Mouse (Mus musculus) spleen, embryonic (tissue): ENCODE measurements around the gene Mrpl33.

Experiments
- CTCF ChIA-PET: fragments of 350-600 bp; sonication (Branson Sonifier 250); formaldehyde crosslinking; loops from one replicate; lab custom pipeline; 2022; lab: Charles Lee

Mrpl33 gene

GRCm38 (mm10) chr5:31595868-31596267, 867 bp upstream of the Mrpl33 start:
- CTCF ChIA-PET, result interaction anchor here (0.9 kb wide), 1 partner anchor 35 kb away, joined by 4 read pairs; no protein-coding TSS in a partner anchor

- CTCF ChIA-PET, result no interaction called here
These were observed 752 bp downstream of the Mrpl33 start for GRCm38 (mm10) chr5:31597430-31597944.

DNA sequence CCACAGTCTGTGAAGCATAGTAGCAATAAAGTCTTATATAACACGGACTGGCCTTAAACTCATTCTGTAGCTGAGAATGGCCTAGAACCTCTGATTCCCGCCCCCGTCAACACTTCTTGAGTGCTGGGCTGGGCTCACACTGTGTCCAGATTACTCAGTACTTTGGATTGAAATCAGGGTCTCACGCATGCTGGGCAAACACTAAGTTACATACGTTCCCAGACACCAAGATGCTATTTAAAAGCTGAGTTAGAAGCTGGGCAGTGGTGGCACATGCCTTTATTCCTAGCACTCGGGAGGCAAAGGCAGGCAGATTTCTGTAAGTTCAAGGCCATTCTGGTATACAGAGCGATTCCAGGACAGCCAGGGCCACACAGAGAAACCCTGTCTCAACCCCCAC, 1.4 kb downstream of the Mrpl33 start:
- CTCF ChIA-PET, result no interaction called here

GRCm38 (mm10) chr5:31598579-31598978, 1.8 kb downstream of the Mrpl33 start:
- CTCF ChIA-PET, result no interaction called here

GRCm38 (mm10) chr5:31599161-31599560, 2.4 kb downstream of the Mrpl33 start:
- CTCF ChIA-PET, result no interaction called here

- CTCF ChIA-PET, result no interaction called here
These were observed 4.5 kb downstream of the Mrpl33 start for GRCm38 (mm10) chr5:31601162-31601722.

DNA sequence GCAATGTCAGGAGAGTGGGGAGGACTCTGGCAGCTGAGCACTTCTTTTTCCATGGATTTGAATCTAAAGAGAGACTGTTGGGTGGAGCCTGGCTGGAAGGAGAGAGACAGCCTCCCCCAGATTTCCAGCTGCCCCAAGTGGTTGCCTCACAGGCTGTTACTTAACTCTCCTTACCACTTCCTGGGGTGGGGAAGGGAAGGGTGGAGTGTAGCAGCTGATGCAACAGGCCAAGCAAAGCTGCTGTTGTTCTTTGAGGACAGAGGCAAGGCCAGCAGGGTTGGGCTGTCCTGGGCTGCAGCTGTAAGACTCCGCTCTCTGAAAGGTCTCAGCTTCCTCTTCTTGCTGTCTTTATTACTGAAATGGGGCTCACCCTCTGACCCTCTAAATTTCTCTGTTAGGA, 5.6 kb downstream of the Mrpl33 start:
- CTCF ChIA-PET, result no interaction called here

- CTCF ChIA-PET, result no interaction called here
These were observed 7.0 kb downstream of the Mrpl33 start for GRCm38 (mm10) chr5:31603766-31604165.

DNA sequence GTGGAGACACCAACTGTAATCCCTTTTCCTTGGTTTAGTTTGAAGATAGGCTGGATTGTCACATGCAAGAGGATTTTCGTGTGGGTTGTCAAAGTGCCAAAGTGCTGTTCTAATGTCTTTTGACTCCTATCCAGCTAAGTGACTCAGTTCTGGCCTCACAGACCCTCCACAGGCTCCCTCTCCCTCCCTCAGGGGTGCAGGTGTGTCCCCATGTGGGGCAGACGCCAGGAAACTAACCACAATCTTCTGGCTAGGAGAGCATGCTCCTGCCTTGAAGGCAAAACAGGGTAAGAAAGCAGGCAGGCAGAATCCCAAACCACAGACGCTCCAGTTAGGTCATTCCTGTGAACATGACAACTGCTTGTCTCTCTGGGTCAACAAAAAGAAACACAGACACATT, 9.4 kb downstream of the Mrpl33 start:
- CTCF ChIA-PET, result no interaction called here

DNA sequence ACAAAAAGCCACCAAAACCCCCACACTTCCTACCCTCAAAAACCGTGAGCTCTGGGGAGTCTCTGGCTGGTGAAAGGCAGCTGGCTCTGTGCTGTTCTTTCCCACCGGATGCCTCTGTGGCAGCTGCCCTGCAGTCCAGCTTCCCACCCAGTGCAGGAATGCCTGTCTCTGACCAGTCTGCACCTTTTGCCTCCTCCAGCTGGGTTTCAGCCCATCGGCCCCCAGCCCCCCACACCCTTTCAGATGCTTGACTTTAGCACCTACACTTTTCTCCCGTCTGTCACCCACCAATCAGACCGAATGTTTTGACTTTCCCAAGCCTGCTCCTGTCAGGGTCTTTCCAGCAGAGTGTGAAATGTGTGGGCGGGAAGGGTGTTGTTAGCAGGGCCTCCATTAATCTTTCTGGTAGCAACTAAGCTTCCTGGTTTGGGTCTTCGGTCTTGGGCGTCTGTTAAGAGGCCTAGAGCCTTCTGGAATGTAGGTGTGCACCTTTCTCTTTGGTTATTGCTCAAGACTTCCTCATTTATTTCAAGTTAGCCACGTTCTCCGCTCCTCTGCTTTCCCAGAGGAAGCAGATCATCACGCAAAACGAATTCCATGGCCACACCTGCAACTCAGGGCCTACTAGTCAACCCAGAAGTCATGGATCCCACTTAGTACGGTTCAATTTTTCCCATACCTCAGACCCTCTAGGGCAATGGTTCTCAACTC, 13.8 kb downstream of the Mrpl33 start:
- CTCF ChIA-PET, result no interaction called here

DNA sequence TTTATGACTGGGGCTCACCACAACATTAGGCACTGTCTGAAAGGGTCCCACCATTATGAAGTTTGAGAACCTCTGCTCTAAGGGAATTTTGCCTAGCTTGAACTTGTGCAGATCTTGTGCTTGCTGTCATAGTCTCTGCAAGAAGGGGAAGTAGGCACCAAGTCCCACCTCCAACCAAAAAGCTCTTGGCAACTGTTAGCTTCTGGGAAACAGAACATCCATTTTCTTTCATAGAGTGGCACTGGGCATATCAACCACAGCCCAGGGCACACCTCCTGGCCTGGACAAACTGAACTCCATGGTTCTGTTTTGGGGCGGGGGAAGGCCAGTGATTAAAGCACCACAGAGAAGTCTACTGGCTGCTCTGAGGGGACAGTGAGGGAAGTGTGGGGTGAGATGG, 14.5 kb downstream of the Mrpl33 start:
- CTCF ChIA-PET, result no interaction called here

DNA sequence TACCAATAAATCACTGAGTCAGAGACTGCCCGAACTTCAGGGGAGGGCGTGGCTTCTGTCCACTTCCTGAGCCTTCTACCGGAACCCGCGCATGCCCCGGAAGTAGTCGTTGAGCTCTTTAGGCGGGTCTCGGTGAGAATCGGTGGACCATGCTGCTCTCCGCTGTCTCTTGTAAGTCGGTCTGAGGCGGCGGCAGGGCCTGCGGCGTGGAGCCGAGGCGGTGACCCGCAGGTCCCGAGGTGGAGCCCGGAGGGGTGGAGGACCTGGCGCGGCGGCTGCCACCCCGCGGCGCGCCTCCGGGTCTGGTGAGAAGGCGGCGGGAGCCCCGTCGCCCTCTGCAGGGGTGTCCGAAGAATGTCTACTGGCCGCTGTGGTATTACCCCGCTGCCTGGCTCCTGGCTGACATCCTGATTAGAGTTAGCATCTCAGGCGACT, 17.1 kb downstream of the Mrpl33 start:
- CTCF ChIA-PET, result no interaction called here

DNA sequence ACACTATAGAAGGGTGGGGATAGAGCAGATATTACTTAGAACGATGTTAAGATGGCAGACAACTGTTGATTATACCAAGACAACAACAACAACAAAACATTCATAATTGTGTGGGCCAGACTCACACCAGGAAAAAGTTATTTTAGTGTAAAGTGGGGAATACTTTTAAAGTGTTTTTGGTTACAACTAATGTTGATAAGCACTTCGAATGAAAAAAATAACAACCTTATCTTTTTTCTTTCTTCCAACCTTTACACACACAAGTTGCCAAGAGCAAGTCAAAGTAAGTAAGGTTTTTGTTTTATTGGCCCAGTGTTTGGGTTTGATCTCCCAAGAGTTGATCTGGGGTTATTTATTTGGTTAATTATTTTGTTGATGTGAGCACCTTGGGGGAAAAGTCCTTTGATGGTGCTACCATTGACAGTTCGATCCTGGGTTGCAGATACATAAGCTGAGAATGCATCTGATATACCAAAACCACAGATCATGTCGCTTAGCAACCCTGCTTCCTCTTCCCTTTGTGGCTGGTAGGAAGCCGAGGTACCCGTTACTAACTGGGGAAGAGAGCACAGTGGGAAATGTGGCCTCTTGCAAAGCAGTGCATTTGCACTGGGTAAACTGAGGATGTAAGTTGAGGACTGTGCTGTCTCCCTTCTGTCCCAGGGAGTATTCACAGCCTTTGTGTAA, 17.7 kb downstream of the Mrpl33 start:
- CTCF ChIA-PET, result interaction anchor here (1.0 kb wide), 1 partner anchor 46 kb away, joined by 4 read pairs; no protein-coding TSS in a partner anchor

DNA sequence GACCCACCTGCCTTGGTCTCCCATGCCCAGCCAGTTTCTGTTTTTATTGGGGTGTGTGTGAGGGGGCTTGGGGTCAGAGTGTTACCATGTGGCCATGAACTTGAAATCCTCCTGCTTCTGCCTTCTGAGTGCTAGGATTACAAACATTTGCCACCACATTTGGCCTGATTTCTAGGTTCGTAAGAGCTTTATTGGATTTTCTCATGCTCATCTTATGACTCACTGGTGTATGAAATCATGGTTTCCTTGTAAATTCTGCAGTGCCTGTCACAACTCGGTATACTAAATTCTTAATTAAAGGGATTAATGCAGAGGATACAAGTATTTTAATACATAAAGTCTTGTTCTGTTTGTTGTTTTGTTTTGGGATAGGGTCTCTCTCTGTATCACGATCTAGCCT, 23.6 kb downstream of the Mrpl33 start:
- CTCF ChIA-PET, result no interaction called here

DNA sequence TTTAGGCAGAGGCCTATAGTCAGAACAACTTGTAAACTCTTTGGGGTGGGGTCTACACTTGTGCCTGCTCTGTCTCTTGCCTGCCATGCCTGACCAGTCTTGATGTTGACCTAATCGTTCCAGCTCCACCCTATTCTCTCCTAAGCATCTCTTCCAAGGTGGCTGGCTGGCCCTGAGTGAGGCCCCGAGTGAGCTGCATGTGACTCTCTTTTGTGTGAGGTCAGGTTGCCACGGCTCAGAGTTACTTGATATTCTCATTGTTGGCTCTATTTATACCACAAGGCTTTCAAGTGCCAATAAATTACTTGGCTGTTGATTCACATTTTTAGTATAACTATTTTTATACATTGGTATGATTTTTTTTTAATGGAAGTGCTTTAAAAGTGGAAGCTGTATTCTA, 30.4 kb downstream of the Mrpl33 start:
- CTCF ChIA-PET, result no interaction called here

DNA sequence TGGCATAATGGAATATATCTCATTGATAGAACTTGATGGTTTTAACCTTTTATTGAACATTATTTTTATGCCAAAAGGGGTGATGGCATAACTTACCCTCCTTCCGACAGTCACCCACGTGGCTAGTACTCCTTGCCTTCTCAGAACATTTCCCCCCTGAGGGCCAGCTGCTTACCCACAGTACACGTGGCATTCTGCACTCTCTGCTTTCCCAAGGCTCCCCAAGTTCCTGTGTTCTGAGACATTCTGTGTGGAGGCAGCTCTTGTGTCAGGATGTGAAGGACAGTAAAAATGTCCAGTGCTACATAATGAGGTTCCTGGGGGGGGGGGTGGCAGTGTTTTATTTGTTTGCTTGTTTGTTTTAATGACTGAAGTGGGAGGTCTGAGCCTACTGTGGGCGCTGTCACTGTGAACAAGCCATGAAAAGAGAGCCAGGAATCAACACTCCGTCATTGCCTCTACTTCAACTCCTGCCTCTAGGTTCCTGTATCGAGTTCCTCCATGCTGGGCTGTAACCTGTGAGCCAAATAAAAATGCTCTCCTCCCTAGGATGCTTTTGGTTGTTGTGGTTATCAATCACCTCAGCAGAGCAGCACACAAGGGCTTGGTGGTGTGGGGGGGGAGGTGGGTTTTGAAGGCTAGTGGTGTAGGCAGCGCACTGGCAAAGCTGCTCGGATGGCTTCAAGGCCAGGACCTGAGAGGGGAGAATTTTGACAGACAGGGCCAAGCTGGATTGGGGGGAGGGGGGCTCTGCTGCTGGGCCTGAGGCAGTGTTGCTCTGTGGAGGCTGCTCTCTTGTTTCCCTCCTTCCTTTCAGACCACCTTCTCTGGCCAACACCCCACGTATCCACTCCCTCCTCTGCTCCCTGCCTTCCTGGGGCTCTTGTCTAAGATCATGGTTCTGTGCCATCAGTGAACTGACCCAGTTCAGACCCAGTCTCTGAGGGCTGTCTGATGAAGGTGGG, 31.1 kb downstream of the Mrpl33 start:
- CTCF ChIA-PET, result no interaction called here

DNA sequence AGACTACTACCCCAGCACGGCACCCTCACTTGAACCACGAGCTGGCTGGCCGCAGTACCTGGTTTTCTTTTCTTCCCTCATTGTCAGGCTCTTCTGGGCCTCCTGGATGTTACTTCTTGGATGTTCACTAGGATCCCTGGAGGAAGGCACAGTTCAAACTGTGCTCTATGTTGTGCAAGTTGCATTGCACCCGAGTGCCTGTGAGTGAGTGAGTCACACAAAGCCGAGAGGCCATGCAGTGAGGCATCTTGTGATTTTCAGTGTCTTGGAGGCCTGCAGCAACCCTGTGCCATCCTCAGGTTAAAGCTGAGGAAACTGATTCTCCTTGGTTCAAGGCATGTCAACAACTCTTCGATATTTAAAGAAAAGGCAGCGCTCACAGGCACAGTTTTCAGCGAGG, 31.8 kb downstream of the Mrpl33 start:
- CTCF ChIA-PET, result no interaction called here

- CTCF ChIA-PET, result no interaction called here
These were observed 33.3 kb downstream of the Mrpl33 start for GRCm38 (mm10) chr5:31630064-31630463.

GRCm38 (mm10) chr5:31631169-31631568, 34.4 kb downstream of the Mrpl33 start:
- CTCF ChIA-PET, result interaction anchor here (0.6 kb wide), 1 partner anchor 514 kb away, joined by 7 read pairs; no protein-coding TSS in a partner anchor

DNA sequence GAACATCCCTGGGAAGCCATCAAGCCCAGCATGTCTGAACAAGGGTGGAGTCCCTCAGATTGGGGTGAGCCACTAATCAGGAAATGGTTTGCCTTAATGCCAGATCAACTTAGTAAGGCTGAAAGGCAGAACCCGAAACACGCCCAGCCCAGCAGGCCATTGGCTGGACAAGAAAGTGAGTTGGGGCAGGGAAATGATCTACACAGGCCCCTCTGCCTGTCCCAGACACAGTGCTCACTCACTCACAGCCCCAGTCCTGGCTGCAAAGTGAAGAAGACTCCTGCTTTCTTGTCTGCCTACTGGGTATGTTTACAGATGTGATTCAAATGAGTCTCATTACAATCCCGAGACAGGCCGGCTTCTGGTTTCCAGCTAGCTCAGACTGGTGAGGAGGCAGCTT, 37.4 kb downstream of the Mrpl33 start:
- CTCF ChIA-PET, result no interaction called here

GRCm38 (mm10) chr5:31634679-31635078, 37.9 kb downstream of the Mrpl33 start:
- CTCF ChIA-PET, result no interaction called here
